Mouse (Mus musculus) olfactory bulb, adult 2 months (tissue): ENCODE measurements around the gene Slc7a5. TPM values are rescaled to one million over a fixed set of nuclear protein-coding genes. Genes with fewer than 3 reads are reported as not detected.

Source experiments
- H3K27ac ChIP-seq: fragments of 200-500 bp; 2 replicates; pipeline ENCODE4 v1.5.1; 2012; ENCODE audit warnings: low read depth, low read length; ENCODE audit not compliant: insufficient read depth
- H3K4me1 ChIP-seq: fragments of 200-500 bp; 2 replicates; pipeline ENCODE4 v1.6.1; 2012; ENCODE audit warnings: low read length; ENCODE audit not compliant: control insufficient read depth, insufficient read depth
- H3K4me3 ChIP-seq: fragments of 200-500 bp; 2 replicates; pipeline ENCODE4 v1.5.1; 2012; ENCODE audit warnings: mild to moderate bottlenecking, low read depth, low read length, moderate library complexity; ENCODE audit not compliant: insufficient read depth
- CTCF ChIP-seq: fragments of 200-500 bp; IDR thresholded peaks from 2 replicates; pipeline ENCODE4 v1.5.1; 2012; ENCODE audit warnings: low read depth, mild to moderate bottlenecking, low read length, moderate library complexity; ENCODE audit not compliant: insufficient read depth
- POLR2A ChIP-seq: fragments of 200-500 bp; IDR thresholded peaks from 2 replicates; pipeline ENCODE4 v1.6.1; 2012; ENCODE audit warnings: mild to moderate bottlenecking, low read depth, low read length, moderate library complexity; ENCODE audit not compliant: insufficient read depth
- WGBS: fragments of 180-500 bp; shearing (Covaris S2); methylation state at CpG from one replicate; pipeline ENCODE4 v1.1.7; 2018; 5-methylcytosine and 5-hydroxymethylcytosine counted together
- polyA plus RNA-seq: library from polyadenylated mRNA; stranded (reverse); fragments of >200 nt; gene quantifications from 2 replicates; pipeline ENCODE4 v1.2.4, GENCODE M21; 2012; ENCODE audit warnings: low replicate concordance; ENCODE audit not compliant: missing spikeins, insufficient read depth, insufficient read length

Gene Slc7a5
- polyA plus RNA-seq, 1 experiment: not detected

DNA sequence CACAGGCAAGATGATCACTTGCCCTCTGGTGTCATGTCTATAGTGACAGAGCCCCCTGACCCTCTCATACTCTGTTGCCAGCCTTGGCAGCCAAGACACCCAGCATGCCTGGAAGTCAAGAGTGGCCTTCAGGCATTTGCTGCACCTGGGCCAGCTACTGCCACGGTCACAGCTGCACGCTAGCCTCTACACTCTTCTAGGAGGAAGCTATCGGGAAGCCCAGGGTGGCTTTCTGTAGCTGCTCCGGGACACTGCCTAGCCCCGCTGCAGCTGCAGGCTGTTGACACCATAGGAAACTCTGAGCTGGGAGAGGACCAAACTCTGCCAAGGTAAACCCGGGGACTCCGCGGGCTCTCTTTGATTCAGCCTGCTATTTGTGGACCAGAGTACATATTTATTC is 5.9 kb upstream of the Slc7a5 start:
- Histone ChIP-seq H3K4me1 (0 out of 2 replicates have a peak, but pooled peaks cover 2% of the 10 kb centered on the region), H3K4me3 (no peak overlapping the region), H3K27ac (no peak overlapping the region)
- TF ChIP-seq CTCF: no peak
- TF ChIP-seq POLR2A: no peak
- 80% methylated on average over 8 of the region's 8 CpGs for WGBS

DNA sequence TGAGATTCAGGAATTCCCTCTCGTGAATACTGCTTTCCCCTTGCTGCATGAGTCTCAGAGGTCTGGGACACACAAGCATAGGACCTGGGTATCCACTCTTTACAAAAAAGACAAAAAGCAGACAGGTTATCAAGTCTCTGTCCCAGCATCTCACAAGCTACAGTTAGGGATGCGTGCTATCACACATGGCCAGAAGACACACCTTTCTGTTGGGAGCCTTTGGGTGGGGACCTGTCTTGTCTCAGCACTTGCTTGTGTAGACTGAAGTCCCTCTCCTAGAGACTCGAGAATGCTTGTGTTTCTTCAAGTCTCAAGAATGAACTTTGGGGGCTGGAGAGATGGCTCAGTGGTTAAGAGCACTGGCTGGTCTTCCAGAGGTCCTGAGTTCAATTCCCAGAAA is 5.3 kb upstream of the Slc7a5 start:
- no peak for TF ChIP-seq CTCF
- no peak for TF ChIP-seq POLR2A
- H3K4me3 ChIP-seq: no peak overlapping the region
- H3K4me1 ChIP-seq: peaks cover 5% of the 10 kb centered on the region; the same call in 1 of the 2 replicates
- 0 out of 2 replicates have a peak overlapping the region, but pooled peaks have one; percentile 2 for H3K27ac ChIP-seq
- 73% methylated on average over 3 of the region's 3 CpGs for WGBS

DNA sequence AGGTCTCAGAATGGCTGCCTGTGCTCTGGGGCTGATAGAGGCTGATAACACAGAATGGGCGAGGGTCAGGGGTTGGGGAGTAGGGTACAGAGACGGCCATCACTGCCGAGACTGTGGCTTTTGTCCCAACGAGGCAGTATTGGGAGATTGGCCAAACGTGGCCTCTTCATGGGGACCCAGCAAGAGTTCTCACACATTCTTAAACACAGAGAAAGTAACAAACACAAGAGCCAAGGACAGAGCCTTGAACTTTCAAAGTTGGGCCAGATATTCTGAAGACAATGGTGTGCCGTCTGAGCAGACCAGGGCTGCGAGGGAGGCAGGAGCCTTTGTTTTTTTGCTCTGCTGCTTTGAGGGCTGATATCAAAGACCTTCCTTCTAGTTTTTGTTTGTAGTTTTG is 4.5 kb upstream of the Slc7a5 start:
- 59% methylated on average over 7 of the region's 7 CpGs for WGBS
- H3K27ac ChIP-seq: no peak overlapping the region
- TF ChIP-seq CTCF: no peak
- TF ChIP-seq POLR2A: no peak
- H3K4me1 ChIP-seq: peaks cover 7% of the 10 kb centered on the region; the same call in 1 of the 2 replicates
- no peak overlapping the region for H3K4me3 ChIP-seq

DNA sequence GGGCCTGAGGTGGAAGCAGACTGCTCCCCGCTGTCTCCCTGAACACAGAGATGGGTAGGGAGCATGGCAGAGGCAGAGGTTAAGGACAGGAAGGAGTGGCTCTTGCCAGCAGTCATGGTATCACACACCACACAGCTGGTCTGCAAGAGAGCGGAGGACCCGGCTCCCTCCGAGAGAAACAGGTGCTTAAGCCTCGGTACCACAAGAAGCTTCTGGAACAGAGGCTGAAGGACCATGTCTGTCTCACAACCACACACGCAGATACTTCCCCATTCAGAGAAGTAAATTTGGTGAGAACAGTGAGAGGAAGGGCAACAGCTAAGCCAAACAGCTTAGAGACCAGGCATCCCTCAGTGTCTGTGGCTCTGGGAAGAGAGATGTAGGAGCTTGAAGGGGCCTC is 3.9 kb upstream of the Slc7a5 start:
- no peak overlapping the region for H3K4me3 ChIP-seq
- peaks cover 7% of the 10 kb centered on the region; the same call in 1 of the 2 replicates for H3K4me1 ChIP-seq
- WGBS: 94% methylated on average over 6 of the region's 6 CpGs
- H3K27ac ChIP-seq: no peak overlapping the region
- TF ChIP-seq POLR2A (no peak), CTCF (no peak)

GRCm38 (mm10) chr8:121909663-121910062 is 2.2 kb upstream of the Slc7a5 start:
- WGBS: under 1% methylated on average over 6 of the region's 6 CpGs
- Histone ChIP-seq H3K4me3 (no peak overlapping the region), H3K4me1 (peaks cover 13% of the 10 kb centered on the region), H3K27ac (no peak overlapping the region)
- no peak for TF ChIP-seq POLR2A
- TF ChIP-seq CTCF: peak; percentile 45

DNA sequence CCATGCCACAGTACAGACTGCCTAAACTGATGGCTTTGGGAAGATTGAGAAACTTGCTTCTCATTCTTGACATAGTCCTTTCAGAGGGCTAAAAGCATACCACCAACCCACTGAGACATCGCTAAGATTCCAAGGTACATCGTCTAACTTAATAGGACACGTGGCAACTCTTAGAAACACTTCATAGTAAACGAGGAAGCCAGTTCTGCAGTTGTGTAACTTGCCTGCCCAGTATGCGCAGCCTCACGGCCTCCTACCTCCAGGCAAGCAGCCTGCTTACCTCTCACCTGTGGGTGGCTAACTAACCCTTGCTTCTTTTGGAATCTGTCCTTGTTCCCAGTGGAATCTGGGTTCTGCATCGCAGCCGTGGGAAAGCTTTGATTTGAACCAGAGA is 1.7 kb upstream of the Slc7a5 start:
- H3K4me1 ChIP-seq: peaks cover 13% of the 10 kb centered on the region
- H3K4me3 ChIP-seq: no peak overlapping the region
- TF ChIP-seq CTCF (no peak), POLR2A (no peak)
- WGBS: 62% methylated on average over 8 of the region's 8 CpGs
- no peak overlapping the region for H3K27ac ChIP-seq

DNA sequence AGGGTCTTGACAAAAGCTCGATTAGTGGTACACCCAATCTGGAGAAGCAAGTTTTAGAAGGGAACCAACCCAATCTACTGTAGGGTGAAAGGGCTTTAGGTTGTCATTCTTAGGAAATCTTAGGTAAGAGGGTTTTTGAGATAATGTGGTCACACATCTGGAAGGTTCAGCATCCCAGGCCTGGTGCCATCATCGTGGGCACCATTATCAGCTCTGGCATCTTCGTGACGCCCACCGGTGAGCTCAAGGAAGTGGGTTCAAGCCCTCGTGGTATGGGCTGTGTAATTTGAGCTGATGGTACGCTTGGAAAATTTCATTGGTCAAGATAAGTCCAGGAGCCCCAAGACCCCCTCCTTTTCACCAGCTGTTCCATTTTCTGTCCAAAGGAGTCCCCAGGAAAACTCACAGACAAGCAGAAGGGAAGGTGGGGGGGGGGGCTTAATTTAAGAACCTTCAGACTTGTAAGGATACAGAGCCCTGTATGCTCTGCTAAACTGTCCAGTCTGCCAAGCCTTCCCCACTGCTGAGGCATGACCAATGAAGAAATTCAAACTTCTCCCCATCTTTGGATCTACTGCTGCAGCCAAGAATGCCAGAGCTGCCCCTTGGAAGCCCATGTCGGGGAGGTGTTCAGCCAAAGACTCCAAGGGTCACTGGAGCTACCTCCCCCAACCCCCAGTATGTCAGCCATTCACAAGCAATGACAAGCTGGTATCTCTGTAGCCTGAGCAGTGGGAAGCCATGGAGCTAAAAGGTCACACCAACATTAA is 1.1 kb upstream of the Slc7a5 start:
- no peak overlapping the region for H3K4me3 ChIP-seq
- H3K27ac ChIP-seq: no peak overlapping the region
- TF ChIP-seq CTCF (no peak), POLR2A (no peak)
- H3K4me1 ChIP-seq: peaks cover 15% of the 10 kb centered on the region
- 71% methylated on average over 8 of the region's 8 CpGs for WGBS

GRCm38 (mm10) chr8:121906542-121907512 is 667 bp downstream of the Slc7a5 start:
- Histone ChIP-seq H3K4me3 (peak overlapping the region; percentile 52), H3K4me1 (peaks cover 26% of the 10 kb centered on the region), H3K27ac (no peak overlapping the region)
- TF ChIP-seq CTCF (no peak), POLR2A (no peak)
- under 1% methylated on average over 72 of the region's 72 CpGs for WGBS

GRCm38 (mm10) chr8:121905864-121906263 is 1.6 kb downstream of the Slc7a5 start:
- H3K4me1 ChIP-seq: peaks cover 34% of the 10 kb centered on the region
- WGBS: 14% methylated on average over 5 of the region's 5 CpGs
- H3K27ac ChIP-seq: no peak overlapping the region
- H3K4me3 ChIP-seq: peak overlapping the region; percentile 52
- TF ChIP-seq CTCF (no peak), POLR2A (no peak)
